Mouse (Mus musculus) CH12.LX (cell line): Measurements from ENCODE around the gene Rabgap1l. TPM values are rescaled to one million over a fixed set of nuclear protein-coding genes. Genes with fewer than 3 reads are reported as not detected.

Experiments used
- DNase-seq: peaks from one replicate; pipeline ENCODE4 v3.0.0-alpha.2; 2013; ENCODE audit errors: extremely low read depth
- H3K27ac ChIP-seq: 2 replicates; pipeline ENCODE4 v1.5.1; 2012; ENCODE audit warnings: low read depth, mild to moderate bottlenecking, control low read depth, moderate library complexity; ENCODE audit not compliant: insufficient read depth
- H3K27me3 ChIP-seq: replicated peaks from 2 replicates; pipeline ENCODE3; 2012; ENCODE audit warnings: inconsistent platforms
- H3K36me3 ChIP-seq, 2 experiments: replicated peaks in 1 of 2; 2 replicates each; pipeline versions ENCODE3 to v1.6.1; 2012; ENCODE audit warnings: inconsistent platforms in 1 of 2, low read length in 1 of 2, mild to moderate bottlenecking in 1 of 2, mixed read lengths in 1 of 2, moderate library complexity in 1 of 2; ENCODE audit not compliant: control insufficient read depth in 1 of 2, insufficient read depth in 1 of 2
- H3K4me1 ChIP-seq, 2 experiments: 2 replicates each; pipeline ENCODE4 v1.6.1; 2012; ENCODE audit warnings: inconsistent platforms in 1 of 2, moderate library complexity in 1 of 2; ENCODE audit not compliant: insufficient read depth in 2 of 2, control insufficient read depth in 1 of 2
- H3K4me2 ChIP-seq: 2 replicates; pipeline ENCODE4 v1.6.1; 2012; ENCODE audit warnings: low read depth, mild to moderate bottlenecking, control low read depth; ENCODE audit not compliant: poor library complexity, insufficient read depth, severe bottlenecking
- H3K4me3 ChIP-seq, 3 experiments: fragments of 150-350 bp in 1 of 3; sonication (generic) in 1 of 3; replicated peaks in 1 of 3; 2 replicates each; pipeline versions ENCODE3 to v1.5.1; 2011 to 2012; ENCODE audit warnings: low read depth in 2 of 3, low read length in 2 of 3, mild to moderate bottlenecking in 2 of 3, moderate library complexity in 2 of 3, control low read depth in 1 of 3, improper control_type of control experiment in 1 of 3, inconsistent platforms in 1 of 3, mixed read lengths in 1 of 3; ENCODE audit not compliant: poor library complexity in 1 of 3
- H3K79me2 ChIP-seq: replicated peaks from 2 replicates; pipeline ENCODE4 v1.6.1; 2012; ENCODE audit warnings: mild to moderate bottlenecking, moderate library complexity; ENCODE audit not compliant: control insufficient read depth, poor library complexity, insufficient read depth, severe bottlenecking; ENCODE audit errors: extremely low read depth
- H3K9ac ChIP-seq: 2 replicates; pipeline ENCODE4 v1.6.1; 2012; ENCODE audit warnings: low read depth, mild to moderate bottlenecking, control low read depth, moderate library complexity; ENCODE audit not compliant: insufficient read depth
- H3K9me3 ChIP-seq: replicated peaks from 2 replicates; pipeline ENCODE3; 2012; ENCODE audit warnings: low read length, inconsistent platforms, mixed read lengths
- CHD1 ChIP-seq: IDR thresholded peaks from 2 replicates; pipeline ENCODE4 v1.6.1; 2012; ENCODE audit warnings: low read depth, low read length, improper control_type of control experiment, inconsistent platforms
- CHD2 ChIP-seq: IDR thresholded peaks from 2 replicates; pipeline ENCODE4 v1.6.1; 2011; ENCODE audit warnings: low read length, improper control_type of control experiment
- GABPA ChIP-seq: IDR thresholded peaks from 2 replicates; pipeline ENCODE4 v1.6.1; 2012; ENCODE audit warnings: low read depth, low read length, improper control_type of control experiment, inconsistent platforms; ENCODE audit not compliant: insufficient replicate concordance
- HCFC1 ChIP-seq: IDR thresholded peaks from 2 replicates; pipeline ENCODE4 v1.6.1; 2012; ENCODE audit warnings: low read depth, mild to moderate bottlenecking, inconsistent platforms, low read length, improper control_type of control experiment
- IRF4 ChIP-seq: IDR thresholded peaks from 2 replicates; pipeline ENCODE4 v1.6.1; 2014; ENCODE audit warnings: low read depth, mild to moderate bottlenecking, inconsistent platforms, low read length, improper control_type of control experiment
- JUN ChIP-seq: IDR thresholded peaks from 2 replicates; pipeline ENCODE4 v1.6.1; 2011; ENCODE audit warnings: low read depth, mild to moderate bottlenecking, low read length, improper control_type of control experiment, moderate library complexity; ENCODE audit not compliant: insufficient read depth
- JUND ChIP-seq: conservative IDR thresholded peaks from 2 replicates; pipeline ENCODE4 v1.6.1; 2011; ENCODE audit warnings: low read depth, low read length, improper control_type of control experiment
- MAFK ChIP-seq: IDR thresholded peaks from 2 replicates; pipeline ENCODE4 v1.6.1; 2011; ENCODE audit warnings: low read length, improper control_type of control experiment; ENCODE audit not compliant: insufficient replicate concordance
- MAX ChIP-seq: IDR thresholded peaks from 2 replicates; pipeline ENCODE4 v1.6.1; 2011; ENCODE audit warnings: low read length, improper control_type of control experiment
- MXI1 ChIP-seq: IDR thresholded peaks from 2 replicates; pipeline ENCODE4 v1.6.1; 2011; ENCODE audit warnings: mild to moderate bottlenecking, low read depth, low read length, improper control_type of control experiment
- MYC ChIP-seq: IDR thresholded peaks from 2 replicates; pipeline ENCODE4 v1.6.1; 2011; ENCODE audit warnings: low read depth, mild to moderate bottlenecking, improper control_type of control experiment, low read length
- RCOR1 ChIP-seq: conservative IDR thresholded peaks from 2 replicates; pipeline ENCODE4 v1.6.1; 2012; ENCODE audit warnings: low read depth, mild to moderate bottlenecking, inconsistent platforms, low read length, improper control_type of control experiment
- SIN3A ChIP-seq: IDR thresholded peaks from 2 replicates; pipeline ENCODE4 v1.6.1; 2012; ENCODE audit warnings: low read length, improper control_type of control experiment, inconsistent platforms
- SMC3 ChIP-seq: IDR thresholded peaks from 2 replicates; pipeline ENCODE4 v1.6.1; 2011; ENCODE audit warnings: low read depth, low read length, improper control_type of control experiment
- TCF12 ChIP-seq: IDR thresholded peaks from 2 replicates; pipeline ENCODE4 v1.6.1; 2014; ENCODE audit warnings: low read depth, mild to moderate bottlenecking, inconsistent platforms, low read length, improper control_type of control experiment
- UBTF ChIP-seq: IDR thresholded peaks from 2 replicates; pipeline ENCODE4 v1.6.1; 2012; ENCODE audit warnings: low read depth, mild to moderate bottlenecking, inconsistent platforms, low read length, improper control_type of control experiment, moderate library complexity
- USF1 ChIP-seq: IDR thresholded peaks from 2 replicates; pipeline ENCODE4 v1.6.1; 2014; ENCODE audit warnings: low read depth, mild to moderate bottlenecking, inconsistent platforms, low read length, improper control_type of control experiment
- ZMIZ1 ChIP-seq: IDR thresholded peaks from 2 replicates; pipeline ENCODE4 v1.6.1; 2012; ENCODE audit warnings: low read depth, mild to moderate bottlenecking, inconsistent platforms, low read length, improper control_type of control experiment
- dilution Hi-C: fragments of 300-500 bp; cut with MboI; formaldehyde crosslinking; loops from 2 replicates; pipeline ENCODE4 v1.14.3; 2020; ENCODE audit warnings: low sequenced_read_pairs; ENCODE audit not compliant: extremely low pct_unique_long_range_greater_than_20kb, extremely low pct_ligation_motif_present
- in situ Hi-C: fragments of 300-500 bp; cut with MboI; formaldehyde crosslinking; loops from 3 replicates; pipeline ENCODE4 v1.14.3; 2019; ENCODE audit warnings: low sequenced_read_pairs, low pct_ligation_motif_present, low pct_unique_long_range_greater_than_20kb, mixed read lengths
- polyA plus RNA-seq: library from polyadenylated mRNA; unstranded; fragments of >175 nt; gene quantifications from 2 replicates; pipeline ENCODE4 v1.2.1, GENCODE M21; 2012; ENCODE audit warnings: low read depth; ENCODE audit not compliant: insufficient read length
- total RNA-seq, 2 experiments: library from RNA; depleted of rRNA; stranded (reverse); fragments of 300-350 nt in 1 of 2; fragments of >200 nt in 1 of 2; gene quantifications; 2 replicates each; pipeline ENCODE4 v1.2.3; 2012 to 2014

Rabgap1l gene
- total and polyA plus RNA-seq, 3 experiments: 84.0 to 109 (median 85.6) TPM

GRCm38 (mm10) chr1:160533209-160533820 is 259.7 kb downstream of the Rabgap1l start:
- H3K27me3 ChIP-seq: no peaks in the 10 kb centered on the region
- no peak overlapping the region for H3K4me2 ChIP-seq
- no peak for TF ChIP-seq JUND
- TF ChIP-seq MYC: no peak
- TF ChIP-seq SMC3: no peak
- TF ChIP-seq USF1: no peak
- no peak for TF ChIP-seq GABPA
- no peak for TF ChIP-seq TCF12
- TF ChIP-seq JUN: no peak
- no peak for TF ChIP-seq MAX
- TF ChIP-seq HCFC1: no peak
- no peak for TF ChIP-seq MAFK
- no peak for TF ChIP-seq SIN3A
- no peak for TF ChIP-seq ZMIZ1
- no peak for TF ChIP-seq MXI1
- no peak for TF ChIP-seq IRF4
- no peak for TF ChIP-seq UBTF
- TF ChIP-seq, all 38 proteins: peak for 0
- no peak overlapping the region for H3K4me3 ChIP-seq
- H3K9ac ChIP-seq: no peak overlapping the region
- in situ Hi-C loops: no loop called here
- no peaks in the 10 kb centered on the region for H3K4me1 ChIP-seq
- dilution Hi-C loops: no loop called here
- DNase-seq: no peak
- H3K27ac ChIP-seq: no peak overlapping the region
- no peaks in the 10 kb centered on the region for H3K9me3 ChIP-seq
- no peaks in the 10 kb centered on the region for H3K36me3 ChIP-seq
- no peaks in the 10 kb centered on the region for H3K79me2 ChIP-seq

GRCm38 (mm10) chr1:160531402-160531801 is 261.6 kb downstream of the Rabgap1l start:
- in situ Hi-C loops: no loop called here
- Histone ChIP-seq H3K9ac (no peak overlapping the region), H3K27ac (no peak overlapping the region), H3K36me3 (no peaks in the 10 kb centered on the region), H3K4me1 (no peaks in the 10 kb centered on the region), H3K79me2 (no peaks in the 10 kb centered on the region), H3K4me3 (no peak overlapping the region), H3K4me2 (no peak overlapping the region), H3K27me3 (no peaks in the 10 kb centered on the region), H3K9me3 (no peaks in the 10 kb centered on the region)
- dilution Hi-C loops: no loop called here
- no peak for TF ChIP-seq CHD1
- TF ChIP-seq CHD2: no peak
- TF ChIP-seq RCOR1: no peak
- DNase-seq: no peak
